Mouse (Mus musculus) lung, postnatal 0 days (tissue): ENCODE measurements around the gene Pelo. TPM values are rescaled to one million over a fixed set of nuclear protein-coding genes. Genes with fewer than 3 reads are reported as not detected.
A peak's percentile ranks its signal among the peaks of the same experiment; 100 is the strongest.

Experiments
- ATAC-seq: fragments of 200-750 bp; cut with Nextera tagmentation; 2 replicates; pipeline ENCODE4 v1.8.0; 2017; ENCODE audit warnings: moderate library complexity
- DNase-seq: peaks from one replicate; pipeline ENCODE4 v3.0.0-alpha.2; 2016; ENCODE audit warnings: low spot score
- H3K27ac ChIP-seq: fragments of 300-500 bp; sonication (generic); 2 replicates; pipeline ENCODE4 v1.5.1; 2014; ENCODE audit warnings: antibody characterized with exemption, mild to moderate bottlenecking, low read length, mixed read lengths
- H3K27me3 ChIP-seq: fragments of 300-500 bp; sonication (generic); replicated peaks from 2 replicates; pipeline ENCODE4 v1.6.1; 2014; ENCODE audit warnings: low read length, mixed read lengths; ENCODE audit not compliant: insufficient read depth
- H3K36me3 ChIP-seq: fragments of 300-500 bp; sonication (generic); 2 replicates; pipeline ENCODE4 v1.6.1; 2014; ENCODE audit warnings: low read length, mixed read lengths; ENCODE audit not compliant: insufficient read depth
- H3K4me1 ChIP-seq: fragments of 300-500 bp; sonication (generic); 2 replicates; pipeline ENCODE4 v1.6.1; 2014; ENCODE audit warnings: antibody characterized with exemption, low read depth, low read length, mixed read lengths; ENCODE audit not compliant: insufficient read depth
- H3K4me2 ChIP-seq: fragments of 300-500 bp; sonication (generic); replicated peaks from 2 replicates; pipeline ENCODE4 v1.6.1; 2014; ENCODE audit warnings: low read depth, mild to moderate bottlenecking, low read length, moderate library complexity, mixed read lengths
- H3K4me3 ChIP-seq: fragments of 300-500 bp; sonication (generic); 2 replicates; pipeline ENCODE4 v1.5.1; 2014; ENCODE audit warnings: low read depth, low read length
- H3K9ac ChIP-seq: fragments of 300-500 bp; sonication (generic); replicated peaks from 2 replicates; pipeline ENCODE4 v1.6.1; 2014; ENCODE audit warnings: low read depth, mild to moderate bottlenecking
- H3K9me3 ChIP-seq: fragments of 300-500 bp; sonication (generic); 2 replicates; pipeline ENCODE4 v1.6.1; 2016; ENCODE audit warnings: low read length, mixed read lengths
- CTCF ChIP-seq: IDR thresholded peaks from 2 replicates; pipeline ENCODE4 v1.5.1; 2016; ENCODE audit warnings: antibody characterized with exemption, mild to moderate bottlenecking
- EP300 ChIP-seq: IDR thresholded peaks from 2 replicates; pipeline ENCODE4 v1.6.1; 2016; ENCODE audit warnings: antibody characterized with exemption, mild to moderate bottlenecking, control low read depth
- WGBS: fragments of 180-500 bp; shearing (Covaris S2); extraction: QIAGEN DNeasy Blood & Tissue Kit; methylation state at CpG from one replicate; pipeline ENCODE4 v1.1.7; 2014; 5-methylcytosine and 5-hydroxymethylcytosine counted together
- polyA plus RNA-seq: library from polyadenylated mRNA; unstranded; fragments of >200 nt; fragmentation: Nextera tagmentation; extraction: Ambion mirVana; gene quantifications from 2 replicates; pipeline ENCODE4 v1.2.1, GENCODE M21; 2015

Pelo gene
- polyA plus RNA-seq, result 5.4 and 5.9 TPM in 2 replicates

DNA sequence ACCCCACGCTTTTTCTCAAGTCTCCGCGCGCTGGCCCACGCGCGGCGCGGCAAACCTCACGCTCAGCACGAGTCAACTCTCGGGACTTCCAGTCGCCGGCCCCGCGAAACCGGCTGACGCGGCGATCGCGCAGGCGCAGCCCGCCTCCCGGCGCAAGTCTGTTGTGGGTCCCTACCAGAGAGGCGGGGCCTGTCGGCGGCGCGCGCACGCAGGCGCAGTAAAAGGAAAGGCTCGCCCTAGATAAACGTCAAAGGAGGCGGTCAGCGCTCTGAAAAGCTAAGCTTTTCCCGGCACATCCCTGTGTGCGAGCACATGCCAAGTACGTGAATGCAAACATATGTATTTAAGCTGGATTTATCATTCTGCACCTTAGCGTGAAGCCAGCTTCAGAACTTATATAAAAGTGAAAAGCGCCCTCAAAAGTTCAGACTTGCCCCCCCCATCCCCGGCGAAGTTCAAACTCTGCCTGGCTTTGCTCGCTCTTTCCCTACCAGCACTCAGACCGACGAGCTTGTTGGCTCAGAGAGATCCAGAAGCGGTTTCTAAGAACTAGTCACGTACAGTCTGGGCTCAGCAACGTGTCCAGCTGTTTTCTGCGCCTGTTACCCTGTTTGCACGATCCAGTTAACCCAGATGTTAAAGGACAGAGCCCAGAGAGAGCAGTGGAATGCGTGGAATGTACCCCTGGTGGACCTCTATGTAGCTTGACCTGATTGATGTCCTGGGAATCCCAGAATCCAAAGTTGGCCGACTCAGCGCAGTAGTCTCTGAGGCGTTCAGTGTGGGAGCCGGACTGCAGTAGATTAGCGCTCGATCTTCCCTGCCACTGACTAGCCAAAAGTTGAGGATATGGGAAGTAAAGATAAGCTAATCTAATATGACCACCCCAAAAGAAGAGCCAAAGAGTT, at the start of gene Pelo:
TSS of gene Pelo (minus strand) at position 118 of the 908 bp plus-strand sequence.
- Histone ChIP-seq H3K9ac (peak within 1 kb of the TSS; percentile 71), H3K4me3 (peak within 1 kb of the TSS; percentile 63), H3K27me3 (no peaks in the 10 kb centered on the region), H3K36me3 (no peaks in the 10 kb centered on the region; the same call in 1 of the 2 replicates), H3K4me2 (peak within 1 kb of the TSS; percentile 97), H3K27ac (peak within 1 kb of the TSS; percentile 91), H3K4me1 (peaks cover 3% of the 10 kb centered on the region), H3K9me3 (no peaks in the 10 kb centered on the region)
- DNase-seq (peak; percentile 97), ATAC-seq (peak; percentile 96)
- under 1% methylated on average over 60 of the region's 60 CpGs for WGBS
- TF ChIP-seq EP300, result peak; percentile 29
- no peak for TF ChIP-seq CTCF

- Histone ChIP-seq H3K4me2 (no peak overlapping the region), H3K27me3 (no peaks in the 10 kb centered on the region), H3K9ac (no peak overlapping the region), H3K9me3 (no peaks in the 10 kb centered on the region), H3K4me3 (no peak overlapping the region), H3K36me3 (no peaks in the 10 kb centered on the region), H3K4me1 (no peaks in the 10 kb centered on the region), H3K27ac (no peak overlapping the region)
- 83% methylated on average over 7 of the region's 7 CpGs for WGBS
- ATAC-seq (no peak), DNase-seq (no peak)
- no peak for TF ChIP-seq CTCF
- TF ChIP-seq EP300, result no peak
Observed at GRCm38 (mm10) chr13:115138513-115138912, 48.5 kb upstream of the Pelo start.

DNA sequence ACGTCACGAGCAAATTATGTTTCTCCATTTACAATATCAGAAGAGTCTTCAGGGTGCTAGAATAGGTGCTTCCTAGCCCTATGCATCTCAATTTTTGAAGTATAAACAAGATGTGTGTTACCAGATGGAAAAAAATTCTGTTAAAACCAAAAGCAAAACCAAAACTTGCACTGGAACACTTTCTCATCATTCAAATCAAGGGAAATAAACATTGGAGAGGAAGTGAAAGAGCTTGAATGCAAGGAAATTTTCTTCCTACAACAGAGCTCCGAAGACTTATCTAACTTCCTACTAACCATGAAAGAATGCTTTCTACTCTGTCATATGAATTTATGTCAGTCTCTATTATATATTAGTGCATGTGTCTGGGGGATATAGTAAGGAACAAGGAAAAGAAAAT, 46.8 kb upstream of the Pelo start:
- ATAC-seq (no peak), DNase-seq (peak; percentile 37)
- TF ChIP-seq CTCF (no peak), EP300 (no peak)
- Histone ChIP-seq H3K4me3 (no peak overlapping the region), H3K9me3 (no peaks in the 10 kb centered on the region), H3K4me1 (no peaks in the 10 kb centered on the region), H3K4me2 (no peak overlapping the region), H3K9ac (no peak overlapping the region), H3K27ac (no peak overlapping the region), H3K27me3 (no peaks in the 10 kb centered on the region), H3K36me3 (no peaks in the 10 kb centered on the region)
- 62% methylated on average over 3 of the region's 3 CpGs for WGBS

DNA sequence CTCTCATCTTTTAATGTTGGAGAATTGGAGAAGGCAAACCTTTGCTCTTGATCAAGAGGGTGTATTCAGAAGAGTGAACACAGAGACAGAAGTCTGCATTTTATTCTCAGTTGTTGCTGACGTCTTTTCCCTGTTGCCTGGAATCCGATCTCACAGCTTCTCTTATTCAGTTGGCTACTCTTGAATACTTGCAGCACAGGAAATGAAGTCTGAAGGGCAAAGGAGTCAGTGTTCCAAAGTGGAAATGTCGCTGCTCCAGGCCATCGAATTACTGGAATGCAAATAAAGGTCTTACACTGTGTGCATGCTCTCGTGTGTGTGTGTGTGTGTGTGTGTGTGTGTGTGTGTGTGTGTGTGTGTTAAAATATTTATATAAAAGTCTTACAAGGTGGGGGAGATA, 42.4 kb upstream of the Pelo start:
- no peaks in the 10 kb centered on the region for H3K9me3 ChIP-seq
- no peak overlapping the region for H3K4me2 ChIP-seq
- H3K27me3 ChIP-seq, result no peaks in the 10 kb centered on the region
- H3K4me3 ChIP-seq, result no peak overlapping the region
- TF ChIP-seq EP300 (no peak), CTCF (no peak)
- peaks cover 2% of the 10 kb centered on the region; the same call in 1 of the 2 replicates for H3K4me1 ChIP-seq
- no peak overlapping the region for H3K27ac ChIP-seq
- peak; percentile 30; the same call in 1 of the 2 replicates for ATAC-seq
- peak; percentile 45 for DNase-seq
- no peaks in the 10 kb centered on the region for H3K36me3 ChIP-seq
- no peak overlapping the region for H3K9ac ChIP-seq
- WGBS, result 10% methylated on average over 5 of the region's 5 CpGs

- 55% methylated on average over 3 of the region's 3 CpGs for WGBS
Observed at GRCm38 (mm10) chr13:115131381-115131780, 41.4 kb upstream of the Pelo start.

GRCm38 (mm10) chr13:115130035-115130434, 40.0 kb upstream of the Pelo start:
- Histone ChIP-seq H3K4me1 (peaks cover 2% of the 10 kb centered on the region; the same call in 1 of the 2 replicates), H3K27ac (no peak overlapping the region), H3K36me3 (no peaks in the 10 kb centered on the region), H3K9ac (no peak overlapping the region), H3K4me2 (no peak overlapping the region), H3K27me3 (no peaks in the 10 kb centered on the region), H3K4me3 (no peak overlapping the region), H3K9me3 (no peaks in the 10 kb centered on the region)
- ATAC-seq (no peak), DNase-seq (no peak)
- 66% methylated on average over 2 of the region's 2 CpGs for WGBS
- TF ChIP-seq EP300, result no peak
- TF ChIP-seq CTCF, result no peak

More at GRCm38 (mm10) chr13:115131381-115131780, 41.4 kb upstream of the Pelo start:
- H3K9me3 ChIP-seq, result no peaks in the 10 kb centered on the region
- H3K4me2 ChIP-seq, result no peak overlapping the region
- no peaks in the 10 kb centered on the region for H3K36me3 ChIP-seq
- no peak overlapping the region for H3K9ac ChIP-seq
- H3K27ac ChIP-seq, result no peak overlapping the region
- no peaks in the 10 kb centered on the region for H3K27me3 ChIP-seq
- DNase-seq (no peak), ATAC-seq (no peak)
- H3K4me1 ChIP-seq, result peaks cover 2% of the 10 kb centered on the region; the same call in 1 of the 2 replicates
- TF ChIP-seq EP300, result no peak
- TF ChIP-seq CTCF, result no peak
- no peak overlapping the region for H3K4me3 ChIP-seq
